Mouse (Mus musculus) lung, adult 2 months (tissue): ENCODE measurements around the gene Arl11.

Experiments
- CTCF ChIP-seq: fragments of 200-500 bp; IDR thresholded peaks from 2 replicates; pipeline ENCODE4 v1.5.1; 2011; ENCODE audit warnings: mild to moderate bottlenecking, low read length, control low read depth; ENCODE audit not compliant: insufficient read depth
- POLR2A ChIP-seq: fragments of 200-500 bp; IDR thresholded peaks from 2 replicates; pipeline ENCODE4 v1.6.1; 2011; ENCODE audit warnings: low read depth, mild to moderate bottlenecking, control low read depth, low read length, borderline replicate concordance; ENCODE audit errors: extremely low read depth

DNA sequence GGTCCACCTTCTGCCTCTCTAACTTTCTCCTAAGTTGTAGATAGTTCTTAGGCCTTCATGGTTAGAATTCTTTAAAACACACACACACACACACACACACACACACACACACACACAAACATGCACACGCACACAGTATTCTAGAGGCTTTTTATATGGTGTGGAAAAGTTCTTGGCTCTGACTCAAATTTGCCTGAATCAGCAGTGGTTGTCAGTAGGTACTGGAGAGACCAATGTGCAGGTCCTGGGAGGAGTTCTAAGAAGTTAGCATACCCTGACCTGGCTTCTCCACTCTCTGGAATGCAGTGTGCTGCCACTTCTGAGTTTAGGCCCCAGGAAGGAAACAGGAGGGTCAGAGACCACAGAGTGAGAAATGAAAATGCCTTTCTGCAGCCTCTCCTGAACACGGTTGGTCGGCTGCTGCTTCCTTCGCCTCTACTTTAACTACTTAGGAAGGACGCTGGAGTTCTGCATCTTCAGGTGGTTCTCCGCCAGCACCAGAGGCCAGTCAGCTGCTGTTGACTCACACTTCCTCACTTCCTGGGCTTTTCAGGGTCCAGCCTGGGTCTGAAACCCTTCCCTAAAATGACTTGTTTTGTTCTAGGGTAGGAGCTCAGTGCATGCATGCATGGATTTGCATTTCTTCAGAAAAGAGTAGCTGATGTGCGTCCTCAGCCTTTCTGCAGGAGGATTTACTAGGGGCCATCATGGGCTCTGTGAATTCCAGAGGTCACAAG lies 651 bp downstream of the Arl11 start:
- TF ChIP-seq CTCF (no peak), POLR2A (no peak)
